Mouse (Mus musculus): Measurements from ENCODE around the gene Spata21.

The Spata21 gene

GRCm38 (mm10) chr4:141158609-141159008 is 70.5 kb downstream of the Spata21 start:
- DNase-seq (ENCODE audit: low read depth, low spot score) = no peak

DNA sequence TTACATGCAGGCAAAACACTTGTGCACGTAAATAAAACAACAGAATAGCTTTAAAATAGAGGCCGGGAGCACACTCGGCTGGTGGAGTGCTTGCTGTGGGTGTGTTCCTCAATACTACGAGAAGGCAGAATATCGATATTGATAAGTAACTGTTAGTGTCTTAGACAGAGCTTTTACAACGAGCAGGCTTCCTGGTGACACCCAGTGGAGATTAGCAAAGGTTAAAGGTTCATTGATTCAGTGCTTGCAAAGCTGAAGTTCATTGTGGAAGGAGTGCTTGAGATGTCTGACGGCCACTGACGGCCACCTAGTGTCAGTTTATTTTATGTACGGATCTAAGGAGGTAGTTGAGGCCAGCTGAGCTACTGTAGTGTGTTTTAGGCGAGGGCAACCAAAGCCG is 71.0 kb downstream of the Spata21 start:
- DNase-seq (ENCODE audit: low read depth, low spot score) = no peak

DNA sequence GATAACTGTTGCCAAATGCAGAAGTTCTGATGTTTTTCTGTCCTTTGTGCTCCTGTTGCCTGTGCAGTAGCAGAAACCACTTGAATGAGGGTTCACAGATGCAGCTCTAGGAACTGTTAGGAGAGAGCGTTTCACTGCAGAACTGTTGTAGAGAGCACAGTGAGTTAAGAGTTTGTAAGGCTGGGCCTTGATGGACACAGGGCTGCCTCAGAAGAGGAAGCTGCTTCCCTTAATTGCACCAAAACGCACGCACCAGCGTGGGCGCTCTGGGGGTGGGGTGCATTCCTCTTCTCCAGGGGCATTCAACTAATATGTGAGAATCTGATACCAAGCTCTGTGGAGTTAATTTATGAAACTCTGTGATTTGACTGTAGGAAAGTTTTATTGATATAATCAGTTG is 71.5 kb downstream of the Spata21 start:
- no peak for DNase-seq (ENCODE audit: low read depth, low spot score)

DNA sequence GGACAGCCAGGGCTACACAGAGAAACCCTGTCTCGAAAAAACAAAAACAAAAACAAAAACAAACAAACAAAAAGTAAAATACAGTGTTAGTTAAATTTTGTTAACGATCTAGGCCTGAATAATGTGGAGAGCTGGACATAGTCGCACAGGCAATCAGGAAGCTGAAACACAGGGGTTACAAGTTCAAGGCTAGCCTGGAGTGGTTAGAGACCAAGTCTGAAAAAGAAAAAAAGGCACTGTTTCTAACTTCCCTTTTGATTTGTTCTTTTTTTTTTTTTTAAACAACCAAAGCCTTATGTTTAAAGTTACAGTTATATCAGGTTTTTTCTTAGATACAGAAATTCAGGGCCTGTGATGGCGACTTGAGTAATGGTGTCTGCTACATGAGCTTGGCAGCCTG is 72.1 kb downstream of the Spata21 start:
- no peak for DNase-seq (ENCODE audit: low read depth, low spot score)

DNA sequence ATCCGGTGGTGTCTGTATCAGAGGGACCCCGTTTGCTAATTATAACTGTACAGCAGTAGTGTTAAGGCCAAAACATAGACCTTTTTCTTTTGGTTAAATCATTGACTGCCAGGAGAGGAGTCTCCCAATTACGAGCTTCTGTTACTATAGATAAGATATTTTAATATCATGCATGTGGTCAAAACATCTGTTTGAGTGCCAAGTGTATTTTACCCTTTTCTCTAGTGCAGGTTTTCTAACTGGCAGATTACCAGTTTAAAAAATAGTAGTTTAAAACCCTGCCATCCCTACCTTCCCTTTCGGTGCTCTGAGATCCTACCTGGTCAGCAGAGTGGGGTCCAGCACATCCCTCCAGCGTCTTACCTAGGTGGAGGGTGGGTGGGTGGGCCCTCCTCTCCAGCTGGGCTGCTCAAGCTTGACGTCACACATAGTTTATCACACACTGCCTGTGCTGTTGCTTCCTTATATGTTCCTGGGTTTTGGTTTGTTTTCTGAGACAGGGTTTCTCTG is 73.6 kb downstream of the Spata21 start:
- peak; percentile 71 for DNase-seq (ENCODE audit: low read depth, low spot score)
